Mouse (Mus musculus): ENCODE data around the gene Ggct. TPM values are rescaled to one million over a fixed set of nuclear protein-coding genes. Genes with fewer than 3 reads are reported as not detected.

Gene Ggct
- polyA plus RNA-seq, 1 experiment from 2014 or later: 18.3 TPM

- 94% methylated on average over 3 of the region's 3 CpGs for WGBS
- Histone ChIP-seq H3K4me2 (no peak overlapping the region), H3K27me3 (peaks cover 10% of the 10 kb centered on the region), H3K27ac (replicated peaks) (no peak overlapping the region), H3K36me3 (no peaks in the 10 kb centered on the region), H3K4me1 (replicated peaks) (peaks cover 19% of the 10 kb centered on the region), H3K4me3 (no peak overlapping the region), H3K9ac (no peak overlapping the region), H3K9me3 (peaks cover 8% of the 10 kb centered on the region; the same call in 1 of the 2 replicates)
- ATAC-seq (ENCODE audit: low read depth): no peak
Observed at GRCm38 (mm10) chr6:55014184-55014583, 21.4 kb upstream of the Ggct start.

GRCm38 (mm10) chr6:55012516-55012915 lies 19.8 kb upstream of the Ggct start:
- no peak overlapping the region for H3K9ac ChIP-seq
- ATAC-seq (ENCODE audit: low read depth): no peak
- peaks cover 2% of the 10 kb centered on the region for H3K27me3 ChIP-seq
- peaks cover 19% of the 10 kb centered on the region for H3K4me1 ChIP-seq (replicated peaks)
- no peak overlapping the region for H3K4me3 ChIP-seq
- peaks cover 8% of the 10 kb centered on the region; the same call in 1 of the 2 replicates for H3K9me3 ChIP-seq
- no peak overlapping the region for H3K4me2 ChIP-seq
- H3K36me3 ChIP-seq: no peaks in the 10 kb centered on the region
- H3K27ac ChIP-seq (replicated peaks): no peak overlapping the region
- 91% methylated on average over 7 of the region's 7 CpGs for WGBS

GRCm38 (mm10) chr6:55010330-55011091 lies 17.8 kb upstream of the Ggct start:
- no peak; the same call in 1 of the 2 replicates for ATAC-seq (ENCODE audit: low read depth)
- Histone ChIP-seq H3K4me2 (peak overlapping the region; percentile 51), H3K27ac (replicated peaks) (peak overlapping the region; percentile 89), H3K27me3 (no peaks in the 10 kb centered on the region), H3K9me3 (peaks cover 8% of the 10 kb centered on the region; the same call in 1 of the 2 replicates), H3K36me3 (no peaks in the 10 kb centered on the region), H3K4me3 (no peak overlapping the region), H3K9ac (no peak overlapping the region), H3K4me1 (replicated peaks) (peaks cover 19% of the 10 kb centered on the region)
- WGBS: 61% methylated on average over 4 of the region's 4 CpGs

GRCm38 (mm10) chr6:55009391-55010230 lies 16.9 kb upstream of the Ggct start:
- peak overlapping the region; percentile 89 for H3K27ac ChIP-seq (replicated peaks)
- peak overlapping the region; percentile 51 for H3K4me2 ChIP-seq
- peak overlapping the region; percentile 27 for H3K4me3 ChIP-seq
- peaks cover 19% of the 10 kb centered on the region for H3K4me1 ChIP-seq (replicated peaks)
- no peaks in the 10 kb centered on the region for H3K27me3 ChIP-seq
- 11% methylated on average over 16 of the region's 16 CpGs for WGBS
- peak overlapping the region; percentile 49 for H3K9ac ChIP-seq
- H3K9me3 ChIP-seq: peaks cover 8% of the 10 kb centered on the region; the same call in 1 of the 2 replicates
- no peaks in the 10 kb centered on the region for H3K36me3 ChIP-seq
- ATAC-seq (ENCODE audit: low read depth): peak; percentile 87

- no peaks in the 10 kb centered on the region for H3K9me3 ChIP-seq
- H3K36me3 ChIP-seq: no peaks in the 10 kb centered on the region
- H3K27ac ChIP-seq (replicated peaks): no peak overlapping the region
- no peak overlapping the region for H3K9ac ChIP-seq
- 90% methylated on average over 8 of the region's 8 CpGs for WGBS
- no peak overlapping the region for H3K4me2 ChIP-seq
- peaks cover 19% of the 10 kb centered on the region for H3K4me1 ChIP-seq (replicated peaks)
- no peaks in the 10 kb centered on the region for H3K27me3 ChIP-seq
- H3K4me3 ChIP-seq: no peak overlapping the region
- no peak for ATAC-seq (ENCODE audit: low read depth)
Observed at GRCm38 (mm10) chr6:55008401-55008800, 15.7 kb upstream of the Ggct start.

DNA sequence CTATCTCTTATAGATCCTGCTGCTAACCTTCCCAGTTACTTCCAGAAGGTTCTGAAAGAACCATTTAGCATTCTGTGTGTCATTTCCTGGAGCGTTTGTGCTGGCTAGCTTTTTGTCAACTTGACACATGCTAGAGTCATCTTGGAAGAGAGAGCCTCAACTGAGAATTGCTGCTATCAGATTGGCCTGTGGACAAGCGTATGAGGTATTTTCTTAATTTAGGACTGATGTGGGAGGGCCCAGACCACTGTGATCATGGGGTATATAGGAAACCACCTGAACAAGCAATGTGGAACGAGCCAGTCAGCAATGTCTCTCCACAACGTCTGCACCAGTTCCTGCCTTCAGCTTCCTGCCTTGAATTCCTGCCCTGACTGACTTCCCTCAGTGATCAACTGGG lies 10.8 kb upstream of the Ggct start:
- Histone ChIP-seq H3K27ac (replicated peaks) (no peak overlapping the region), H3K4me1 (replicated peaks) (no peaks in the 10 kb centered on the region), H3K4me2 (no peak overlapping the region), H3K9ac (no peak overlapping the region), H3K9me3 (no peaks in the 10 kb centered on the region), H3K4me3 (no peak overlapping the region), H3K27me3 (no peaks in the 10 kb centered on the region), H3K36me3 (no peaks in the 10 kb centered on the region)
- ATAC-seq (ENCODE audit: low read depth): no peak
- 76% methylated on average over 4 of the region's 4 CpGs for WGBS

DNA sequence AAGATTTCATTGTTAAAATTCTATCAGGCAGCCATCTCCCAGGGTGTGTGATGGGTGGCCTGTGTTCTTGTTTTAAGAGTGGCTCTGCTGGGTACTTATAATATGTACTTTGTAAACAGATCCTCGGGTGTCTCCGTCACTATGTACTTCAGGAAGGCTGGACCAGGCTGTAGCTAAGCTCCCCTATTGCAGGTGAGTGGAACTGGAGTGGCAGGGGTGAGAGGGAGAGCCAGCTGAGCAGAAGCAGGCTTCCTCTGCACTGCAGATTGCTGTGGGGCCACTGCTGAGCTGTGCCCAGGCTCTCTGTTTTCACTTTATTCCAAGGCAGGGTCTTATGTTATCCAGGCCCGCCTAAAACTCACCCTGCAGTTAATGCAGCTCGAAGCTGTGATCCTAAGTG lies 9.7 kb upstream of the Ggct start:
- Histone ChIP-seq H3K4me3 (no peak overlapping the region), H3K4me1 (replicated peaks) (no peaks in the 10 kb centered on the region), H3K27ac (replicated peaks) (no peak overlapping the region), H3K36me3 (no peaks in the 10 kb centered on the region), H3K27me3 (no peaks in the 10 kb centered on the region), H3K9ac (no peak overlapping the region), H3K4me2 (no peak overlapping the region), H3K9me3 (no peaks in the 10 kb centered on the region)
- no peak for ATAC-seq (ENCODE audit: low read depth)
- 73% methylated on average over 4 of the region's 4 CpGs for WGBS

- no peak overlapping the region for H3K27ac ChIP-seq (replicated peaks)
- 87% methylated on average over 4 of the region's 4 CpGs for WGBS
- H3K4me1 ChIP-seq (replicated peaks): no peaks in the 10 kb centered on the region
- H3K4me3 ChIP-seq: no peak overlapping the region
- ATAC-seq (ENCODE audit: low read depth): no peak
- no peaks in the 10 kb centered on the region for H3K9me3 ChIP-seq
- no peaks in the 10 kb centered on the region for H3K27me3 ChIP-seq
- H3K36me3 ChIP-seq: no peaks in the 10 kb centered on the region
- no peak overlapping the region for H3K4me2 ChIP-seq
- H3K9ac ChIP-seq: no peak overlapping the region
Observed at GRCm38 (mm10) chr6:55001320-55001719, 8.6 kb upstream of the Ggct start.

GRCm38 (mm10) chr6:54997726-54998125 lies 5.0 kb upstream of the Ggct start:
- H3K4me1 ChIP-seq (replicated peaks): no peaks in the 10 kb centered on the region
- no peak overlapping the region for H3K4me3 ChIP-seq
- no peaks in the 10 kb centered on the region for H3K27me3 ChIP-seq
- H3K9me3 ChIP-seq: no peaks in the 10 kb centered on the region
- H3K27ac ChIP-seq (replicated peaks): no peak overlapping the region
- H3K9ac ChIP-seq: no peak overlapping the region
- no peak overlapping the region for H3K4me2 ChIP-seq
- ATAC-seq (ENCODE audit: low read depth): no peak
- 87% methylated on average over 6 of the region's 6 CpGs for WGBS
- no peaks in the 10 kb centered on the region for H3K36me3 ChIP-seq

DNA sequence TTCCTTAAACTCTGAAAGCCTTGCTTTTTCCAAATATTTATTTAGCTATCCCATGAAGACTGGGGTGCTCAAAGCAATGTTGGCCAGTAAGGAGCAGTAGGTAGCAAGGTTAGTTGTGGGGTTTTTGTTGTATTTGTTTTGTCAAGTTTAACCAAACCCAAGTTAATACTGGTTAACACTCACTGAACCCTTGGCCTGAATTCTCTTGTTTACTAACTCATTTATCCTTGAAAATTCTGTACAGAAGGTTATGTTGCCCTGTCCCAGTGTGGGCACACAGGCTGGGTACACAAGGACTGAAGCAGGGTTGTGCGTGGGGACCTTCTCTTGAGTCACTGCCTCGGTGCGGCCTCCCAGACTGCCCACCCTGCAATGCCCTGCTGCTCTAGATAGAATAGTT lies 3.6 kb upstream of the Ggct start:
- Histone ChIP-seq H3K4me1 (replicated peaks) (peaks cover 9% of the 10 kb centered on the region), H3K9me3 (no peaks in the 10 kb centered on the region), H3K4me2 (no peak overlapping the region), H3K27ac (replicated peaks) (no peak overlapping the region), H3K27me3 (no peaks in the 10 kb centered on the region), H3K9ac (no peak overlapping the region), H3K4me3 (no peak overlapping the region), H3K36me3 (no peaks in the 10 kb centered on the region)
- whole genome bisulfite sequencing: 92% methylated on average over 3 of the region's 3 CpGs
- ATAC-seq (ENCODE audit: low read depth): no peak

GRCm38 (mm10) chr6:54992141-54992540 lies 609 bp downstream of the Ggct start:
- H3K27me3 ChIP-seq: no peaks in the 10 kb centered on the region
- ATAC-seq (ENCODE audit: low read depth): peak; percentile 2; the same call in 1 of the 2 replicates
- peak overlapping the region; percentile 59 for H3K4me3 ChIP-seq
- H3K4me2 ChIP-seq: peak overlapping the region; percentile 74
- 6% methylated on average over 7 of the region's 7 CpGs for WGBS
- peak overlapping the region; percentile 63 for H3K9ac ChIP-seq
- peak overlapping the region; percentile 57; the same call in 1 of the 2 replicates for H3K27ac ChIP-seq (replicated peaks)
- H3K36me3 ChIP-seq: no peaks in the 10 kb centered on the region
- no peaks in the 10 kb centered on the region for H3K9me3 ChIP-seq
- H3K4me1 ChIP-seq (replicated peaks): peaks cover 11% of the 10 kb centered on the region

- WGBS: 88% methylated on average over 2 of the region's 2 CpGs
- Histone ChIP-seq H3K9ac (no peak overlapping the region), H3K9me3 (no peaks in the 10 kb centered on the region), H3K4me3 (no peak overlapping the region), H3K27me3 (no peaks in the 10 kb centered on the region), H3K4me2 (no peak overlapping the region; the same call in 1 of the 2 replicates), H3K36me3 (no peaks in the 10 kb centered on the region), H3K4me1 (replicated peaks) (peaks cover 11% of the 10 kb centered on the region), H3K27ac (replicated peaks) (no peak overlapping the region)
- no peak for ATAC-seq (ENCODE audit: low read depth)
Observed at GRCm38 (mm10) chr6:54991189-54991588, 1.6 kb downstream of the Ggct start.

All from neural tube, embryonic 13.5 days (tissue).